Mouse (Mus musculus): Measurements from ENCODE around the gene Ptpn23. TPM values are rescaled to one million over a fixed set of nuclear protein-coding genes. Genes with fewer than 3 reads are reported as not detected.
"Not testable (repeated sequence)": the region's sequence is repeated elsewhere in the genome, so short reads cannot be mapped to it uniquely, and the experiment has no call there.

The Ptpn23 gene
- polyA plus RNA-seq, 1 experiment from 2014 or later = 21.5 TPM

DNA sequence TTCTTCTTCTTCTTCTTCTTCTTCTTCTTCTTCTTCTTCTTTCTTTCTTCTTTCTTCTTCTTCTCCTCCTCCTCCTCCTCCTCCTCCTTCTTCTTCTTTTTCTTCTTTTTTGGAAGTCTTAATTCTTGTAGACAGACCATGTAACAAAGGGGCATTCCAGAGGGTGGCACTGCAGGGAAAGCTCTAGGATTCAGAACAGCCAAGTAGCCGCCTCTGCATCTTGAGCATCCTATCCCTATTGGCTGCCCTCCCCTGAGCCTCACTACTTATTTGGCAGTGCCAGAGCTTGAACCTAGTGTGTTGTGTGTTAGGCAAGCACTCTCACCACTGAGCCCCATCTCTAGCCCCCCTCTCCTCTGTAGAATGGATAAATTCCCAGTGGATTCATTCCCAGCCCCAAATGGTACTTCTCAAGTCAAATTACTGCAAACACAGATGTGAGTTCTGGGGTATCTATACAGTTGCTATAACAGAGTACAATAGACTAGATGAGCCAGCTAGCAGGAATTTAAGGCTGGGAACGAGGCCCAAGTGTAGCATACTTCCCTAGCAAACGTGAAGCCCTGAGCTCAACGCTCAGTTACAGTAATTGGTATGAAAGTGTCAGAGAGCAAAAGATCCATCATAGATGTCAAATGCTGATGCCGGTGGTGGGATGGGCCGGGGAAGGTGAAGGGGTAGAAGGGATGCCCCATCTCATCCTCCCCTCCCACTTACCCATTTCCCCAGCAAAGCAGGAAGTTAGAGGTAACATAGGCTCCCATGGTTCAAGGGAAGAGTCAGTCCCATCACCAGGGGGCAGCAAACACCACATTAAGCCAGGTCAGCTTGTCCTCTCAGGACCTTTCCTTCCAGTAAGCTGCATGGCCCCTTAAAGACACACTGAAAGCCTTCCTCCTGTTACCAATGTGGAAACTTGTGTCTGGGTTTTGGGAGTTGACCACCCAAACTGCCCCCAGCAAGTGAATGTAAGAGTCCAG is 3.2 kb upstream of the Ptpn23 start:
- no peak for ATAC-seq (ENCODE audit: low read depth)
- H3K4me1 ChIP-seq (replicated peaks) = peaks cover 16% of the 10 kb centered on the region
- WGBS = 43% methylated on average over 6 of the region's 6 CpGs
- no peak overlapping the region for H3K4me2 ChIP-seq
- H3K9ac ChIP-seq = no peak overlapping the region
- no peak overlapping the region for H3K4me3 ChIP-seq
- no peaks in the 10 kb centered on the region for H3K36me3 ChIP-seq
- no peaks in the 10 kb centered on the region for H3K9me3 ChIP-seq
- H3K27ac ChIP-seq (replicated peaks) = no peak overlapping the region
- H3K27me3 ChIP-seq = no peaks in the 10 kb centered on the region

- peak overlapping the region; percentile 95 for H3K9ac ChIP-seq
- WGBS = 2% methylated on average over 41 of the region's 41 CpGs
- ATAC-seq (ENCODE audit: low read depth) = peak; percentile 70
Measured at GRCm38 (mm10) chr9:110407311-110408098, 508 bp downstream of the Ptpn23 start.

DNA sequence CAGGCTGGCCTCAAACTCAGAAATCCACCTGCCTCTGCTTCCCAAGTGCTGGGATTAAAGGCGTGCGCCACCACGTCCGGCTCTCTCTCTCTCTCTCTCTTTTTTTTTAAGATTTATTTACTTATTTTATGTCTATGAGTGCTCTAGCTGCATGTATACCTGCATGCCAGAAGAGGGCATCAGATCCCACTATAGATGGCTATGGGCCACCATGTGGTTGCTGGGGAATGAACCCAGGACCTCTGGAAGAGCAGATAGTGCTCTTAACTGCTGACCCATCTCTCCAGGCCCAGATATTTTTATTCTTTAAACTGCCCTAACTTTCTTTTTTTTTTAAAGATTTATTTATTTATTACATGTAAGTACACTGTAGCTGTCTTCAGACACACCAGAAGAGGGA is 4.8 kb downstream of the Ptpn23 start:
- not testable (repeated sequence) for H3K27me3 ChIP-seq; H3K9ac ChIP-seq; H3K9me3 ChIP-seq; H3K27ac ChIP-seq (replicated peaks); H3K4me2 ChIP-seq; H3K4me3 ChIP-seq; ATAC-seq (ENCODE audit: low read depth)
- WGBS = 80% methylated on average over 4 of the region's 4 CpGs
- Histone ChIP-seq H3K4me1 (replicated peaks) (peaks cover 19% of the 10 kb centered on the region), H3K36me3 (peaks cover 26% of the 10 kb centered on the region)

More at GRCm38 (mm10) chr9:110407311-110408098, 508 bp downstream of the Ptpn23 start:
- Histone ChIP-seq H3K27ac (replicated peaks) (peak overlapping the region; percentile 85), H3K4me3 (peak overlapping the region; percentile 83), H3K27me3 (no peaks in the 10 kb centered on the region), H3K9me3 (no peaks in the 10 kb centered on the region), H3K4me1 (replicated peaks) (peaks cover 24% of the 10 kb centered on the region), H3K4me2 (peak overlapping the region; percentile 92), H3K36me3 (0 out of 2 replicates have a peak, but pooled peaks cover 7% of the 10 kb centered on the region)

DNA sequence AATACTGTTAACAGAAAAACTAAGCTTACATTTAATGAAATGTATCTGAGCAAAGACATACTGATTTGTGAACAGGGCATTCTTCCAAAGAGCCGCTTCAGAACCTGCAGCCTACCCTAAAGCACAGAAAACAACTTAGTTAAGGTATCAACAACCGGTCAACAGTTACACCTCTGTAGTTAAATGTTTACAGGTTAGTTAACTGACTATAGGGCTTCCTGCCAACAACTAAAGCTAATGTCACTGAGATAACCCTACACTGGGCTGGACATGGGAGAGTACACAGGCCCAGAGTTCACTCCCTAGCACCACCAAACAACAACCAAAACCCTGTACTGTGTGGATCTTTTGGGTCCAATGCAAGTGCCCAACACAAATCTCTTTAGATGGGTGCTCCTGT is 5.3 kb downstream of the Ptpn23 start:
- peaks cover 19% of the 10 kb centered on the region for H3K4me1 ChIP-seq (replicated peaks)
- WGBS = 98% methylated on average over 2 of the region's 2 CpGs

DNA sequence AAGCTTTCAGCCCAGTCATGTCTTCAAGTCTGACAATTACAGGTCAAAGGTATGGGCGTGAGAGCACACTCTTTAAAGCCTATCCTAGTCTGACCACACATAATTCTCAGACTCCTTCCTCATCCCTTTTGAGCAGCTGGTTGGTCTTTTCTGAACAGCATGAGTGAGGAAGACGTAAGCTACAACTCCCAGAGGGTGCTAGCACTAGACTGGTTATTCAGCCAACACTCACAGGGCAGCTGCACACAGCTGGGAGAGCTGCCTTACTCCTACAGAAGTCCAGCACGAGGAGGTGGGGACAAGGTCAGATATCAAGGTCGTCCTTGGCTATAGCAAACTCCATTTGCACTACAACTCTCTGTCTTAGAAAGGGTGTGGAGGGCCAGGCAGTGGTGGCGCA is 7.4 kb downstream of the Ptpn23 start:
- H3K4me2 ChIP-seq = no peak overlapping the region
- no peaks in the 10 kb centered on the region for H3K9me3 ChIP-seq
- H3K4me3 ChIP-seq = no peak overlapping the region
- H3K36me3 ChIP-seq = peaks cover 46% of the 10 kb centered on the region
- WGBS = 85% methylated on average over 5 of the region's 5 CpGs
- peaks cover 3% of the 10 kb centered on the region for H3K4me1 ChIP-seq (replicated peaks)
- H3K27ac ChIP-seq (replicated peaks) = no peak overlapping the region
- H3K27me3 ChIP-seq = no peaks in the 10 kb centered on the region
- H3K9ac ChIP-seq = no peak overlapping the region
- ATAC-seq (ENCODE audit: low read depth) = no peak

More for the DNA sequence above, 5.3 kb downstream of the Ptpn23 start:
- Histone ChIP-seq H3K27ac (replicated peaks) (no peak overlapping the region), H3K4me2 (no peak overlapping the region), H3K4me3 (no peak overlapping the region), H3K36me3 (peaks cover 30% of the 10 kb centered on the region), H3K27me3 (no peaks in the 10 kb centered on the region), H3K9me3 (no peaks in the 10 kb centered on the region), H3K9ac (no peak overlapping the region)
- ATAC-seq (ENCODE audit: low read depth) = no peak

GRCm38 (mm10) chr9:110393295-110393694 is 14.7 kb downstream of the Ptpn23 start:
- no peaks in the 10 kb centered on the region for H3K27me3 ChIP-seq
- no peak overlapping the region for H3K4me3 ChIP-seq
- peaks cover 91% of the 10 kb centered on the region for H3K36me3 ChIP-seq
- no peaks in the 10 kb centered on the region for H3K4me1 ChIP-seq (replicated peaks)
- H3K4me2 ChIP-seq = no peak overlapping the region
- no peak overlapping the region for H3K27ac ChIP-seq (replicated peaks)
- H3K9me3 ChIP-seq = no peaks in the 10 kb centered on the region
- no peak overlapping the region for H3K9ac ChIP-seq
- 92% methylated on average over 4 of the region's 4 CpGs for WGBS
- ATAC-seq (ENCODE audit: low read depth) = no peak

DNA sequence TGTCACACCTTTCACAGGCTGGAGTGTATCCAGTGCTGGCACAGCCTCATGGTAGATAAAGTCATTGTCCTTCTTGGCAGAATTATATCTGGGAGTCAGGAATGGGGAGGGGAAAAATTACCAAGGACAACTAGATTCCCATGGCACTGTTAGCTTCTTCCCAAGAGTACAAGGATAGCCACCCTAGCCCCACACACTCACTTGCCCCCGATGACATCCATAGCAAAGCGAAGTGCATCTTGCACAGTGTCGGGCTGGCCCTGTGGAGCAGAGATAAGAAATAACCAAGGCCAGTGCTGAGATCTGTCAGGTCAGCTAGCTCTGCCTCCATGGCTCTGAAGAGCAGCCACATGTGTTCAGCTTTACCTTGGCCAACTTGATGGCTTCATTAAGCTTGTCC is 17.2 kb downstream of the Ptpn23 start:
- no peak overlapping the region for H3K27ac ChIP-seq (replicated peaks)
- H3K4me3 ChIP-seq = no peak overlapping the region
- no peaks in the 10 kb centered on the region for H3K4me1 ChIP-seq (replicated peaks)
- H3K27me3 ChIP-seq = no peaks in the 10 kb centered on the region
- no peak for ATAC-seq (ENCODE audit: low read depth)
- H3K9me3 ChIP-seq = no peaks in the 10 kb centered on the region
- H3K9ac ChIP-seq = no peak overlapping the region
- WGBS = 97% methylated on average over 3 of the region's 3 CpGs
- H3K4me2 ChIP-seq = no peak overlapping the region
- H3K36me3 ChIP-seq = peaks cover 95% of the 10 kb centered on the region

DNA sequence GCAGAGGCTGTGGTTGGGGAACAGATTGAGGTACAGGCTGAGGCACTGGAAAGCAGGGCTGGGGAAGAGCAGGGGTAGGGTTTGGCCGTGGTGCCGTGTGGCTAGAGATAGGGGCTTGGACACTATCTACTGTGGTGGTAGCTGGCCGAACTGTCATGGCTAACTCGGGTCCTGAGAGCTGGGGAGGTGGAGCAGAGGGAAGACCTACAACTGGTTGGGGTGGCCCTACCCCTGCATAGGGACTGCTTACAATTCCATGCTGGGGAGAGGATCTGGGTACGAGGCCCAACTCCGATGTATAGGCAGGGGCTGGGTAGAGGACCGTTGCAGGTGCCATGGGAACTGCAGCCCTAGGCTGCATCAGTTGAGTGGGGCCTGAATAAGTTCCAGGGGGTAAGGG is 20.0 kb downstream of the Ptpn23 start:
- H3K27me3 ChIP-seq = no peaks in the 10 kb centered on the region
- H3K36me3 ChIP-seq = peaks cover 100% of the 10 kb centered on the region
- no peak overlapping the region for H3K4me3 ChIP-seq
- ATAC-seq (ENCODE audit: low read depth) = no peak
- 92% methylated on average over 7 of the region's 7 CpGs for WGBS
- no peak overlapping the region for H3K27ac ChIP-seq (replicated peaks)
- H3K9ac ChIP-seq = no peak overlapping the region
- no peaks in the 10 kb centered on the region for H3K4me1 ChIP-seq (replicated peaks)
- H3K4me2 ChIP-seq = no peak overlapping the region
- no peaks in the 10 kb centered on the region for H3K9me3 ChIP-seq

GRCm38 (mm10) chr9:110384369-110384929 is 23.6 kb downstream of the Ptpn23 start:
- peaks cover 99% of the 10 kb centered on the region for H3K36me3 ChIP-seq
- H3K27me3 ChIP-seq = no peaks in the 10 kb centered on the region
- H3K9me3 ChIP-seq = no peaks in the 10 kb centered on the region
- no peak overlapping the region for H3K4me3 ChIP-seq
- H3K9ac ChIP-seq = no peak overlapping the region
- 85% methylated on average over 7 of the region's 7 CpGs for WGBS
- no peak for ATAC-seq (ENCODE audit: low read depth)
- H3K4me2 ChIP-seq = no peak overlapping the region
- no peak overlapping the region for H3K27ac ChIP-seq (replicated peaks)
- H3K4me1 ChIP-seq (replicated peaks) = no peaks in the 10 kb centered on the region

DNA sequence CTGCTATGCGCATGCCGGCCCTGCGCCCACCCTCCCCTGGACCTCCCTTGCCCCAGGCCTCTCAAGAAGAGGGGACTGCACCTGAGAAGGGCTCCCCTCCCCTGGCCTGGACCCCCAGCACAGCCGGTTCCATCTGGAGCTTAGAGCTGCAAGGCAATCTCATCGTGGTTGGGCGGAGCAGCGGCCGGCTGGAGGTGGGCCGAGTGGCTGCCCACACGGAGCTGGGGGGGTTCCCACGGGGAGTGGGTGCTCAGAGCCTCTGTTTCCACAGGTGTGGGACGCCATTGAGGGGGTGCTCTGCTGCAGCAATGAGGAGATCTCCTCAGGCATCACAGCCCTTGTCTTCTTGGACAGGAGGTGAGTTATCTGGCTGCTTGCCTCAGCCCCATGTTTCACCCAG is 26.7 kb downstream of the Ptpn23 start:
- no peak overlapping the region for H3K27ac ChIP-seq (replicated peaks)
- H3K4me2 ChIP-seq = no peak overlapping the region
- H3K4me3 ChIP-seq = no peak overlapping the region
- no peaks in the 10 kb centered on the region for H3K4me1 ChIP-seq (replicated peaks)
- no peaks in the 10 kb centered on the region for H3K9me3 ChIP-seq
- ATAC-seq (ENCODE audit: low read depth) = no peak
- H3K9ac ChIP-seq = no peak overlapping the region
- 91% methylated on average over 12 of the region's 12 CpGs for WGBS
- H3K36me3 ChIP-seq = peaks cover 97% of the 10 kb centered on the region
- no peaks in the 10 kb centered on the region for H3K27me3 ChIP-seq

GRCm38 (mm10) chr9:110380662-110381061 is 27.4 kb downstream of the Ptpn23 start:
- ATAC-seq (ENCODE audit: low read depth) = no peak
- WGBS = 49% methylated on average over 21 of the region's 21 CpGs
- Histone ChIP-seq H3K4me1 (replicated peaks) (no peaks in the 10 kb centered on the region), H3K9me3 (no peaks in the 10 kb centered on the region), H3K27ac (replicated peaks) (no peak overlapping the region), H3K4me3 (no peak overlapping the region), H3K36me3 (peaks cover 95% of the 10 kb centered on the region), H3K4me2 (no peak overlapping the region), H3K9ac (no peak overlapping the region), H3K27me3 (no peaks in the 10 kb centered on the region)

DNA sequence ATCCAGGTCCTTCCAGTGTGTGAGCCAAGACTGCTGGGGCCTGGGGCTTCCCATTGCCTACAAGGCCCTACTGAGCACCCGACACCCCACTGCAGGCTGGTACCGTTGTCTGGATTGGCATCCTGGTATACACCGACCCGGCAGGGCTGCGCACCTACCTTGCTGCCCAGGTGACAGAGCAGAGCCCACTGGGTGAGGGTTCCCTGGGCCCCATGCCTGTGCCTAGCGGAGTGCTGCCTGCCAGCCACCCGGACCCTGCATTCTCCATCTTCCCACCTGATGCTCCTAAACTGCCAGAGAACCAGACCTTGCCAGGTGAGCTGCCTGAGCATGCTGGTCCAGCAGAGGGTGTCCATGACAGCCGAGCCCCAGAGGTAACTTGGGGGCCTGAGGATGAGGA is 28.7 kb downstream of the Ptpn23 start:
- Histone ChIP-seq H3K9ac (no peak overlapping the region), H3K4me1 (replicated peaks) (no peaks in the 10 kb centered on the region), H3K4me2 (no peak overlapping the region), H3K27ac (replicated peaks) (no peak overlapping the region), H3K36me3 (peaks cover 88% of the 10 kb centered on the region), H3K27me3 (no peaks in the 10 kb centered on the region), H3K4me3 (no peak overlapping the region), H3K9me3 (no peaks in the 10 kb centered on the region)
- 93% methylated on average over 8 of the region's 8 CpGs for WGBS
- no peak for ATAC-seq (ENCODE audit: low read depth)
